Mouse (Mus musculus) heart, embryonic 11.5 days (tissue): ENCODE data around the gene Gna12. TPM values are rescaled to one million over a fixed set of nuclear protein-coding genes. Genes with fewer than 3 reads are reported as not detected.

Experiments used
- ATAC-seq: fragments of 200-750 bp; cut with Nextera tagmentation; replicated peaks from 2 replicates; pipeline ENCODE4 v1.8.0; 2017; ENCODE audit warnings: moderate library complexity; ENCODE audit not compliant: insufficient number of reproducible peaks, low FRiP score, low TSS enrichment
- H3K27ac ChIP-seq: fragments of 300-500 bp; sonication (generic); 2 replicates; pipeline ENCODE4 v1.5.1; 2014; ENCODE audit warnings: mild to moderate bottlenecking, low read depth, low read length
- H3K27me3 ChIP-seq: fragments of 300-500 bp; sonication (generic); 2 replicates; pipeline ENCODE4 v1.6.1; 2014; ENCODE audit warnings: mild to moderate bottlenecking, low read length, mixed read lengths; ENCODE audit not compliant: control insufficient read depth, insufficient read depth
- H3K36me3 ChIP-seq: fragments of 300-500 bp; sonication (generic); 2 replicates; pipeline ENCODE4 v1.6.1; 2014; ENCODE audit warnings: mild to moderate bottlenecking, low read length, moderate library complexity, mixed read lengths; ENCODE audit not compliant: control insufficient read depth, insufficient read depth
- H3K4me1 ChIP-seq: fragments of 300-500 bp; sonication (generic); 2 replicates; pipeline ENCODE4 v1.6.1; 2014; ENCODE audit warnings: low read length; ENCODE audit not compliant: control insufficient read depth, insufficient read depth
- H3K4me2 ChIP-seq: fragments of 300-500 bp; sonication (generic); 2 replicates; pipeline ENCODE4 v1.6.1; 2014; ENCODE audit warnings: mild to moderate bottlenecking, moderate library complexity
- H3K4me3 ChIP-seq: fragments of 300-500 bp; sonication (generic); 2 replicates; pipeline ENCODE4 v1.5.1; 2014; ENCODE audit warnings: low read depth, low read length
- H3K9ac ChIP-seq: fragments of 300-500 bp; sonication (generic); 2 replicates; pipeline ENCODE4 v1.6.1; 2014; ENCODE audit warnings: mild to moderate bottlenecking, low read depth, low read length, moderate library complexity
- H3K9me3 ChIP-seq: fragments of 300-500 bp; sonication (generic); replicated peaks from 2 replicates; pipeline ENCODE4 v1.6.1; 2016; ENCODE audit warnings: low read length; ENCODE audit not compliant: control insufficient read depth
- WGBS: fragments of 180-500 bp; shearing (Covaris S2); extraction: QIAGEN DNeasy Blood & Tissue Kit; methylation state at CpG from one replicate; pipeline ENCODE4 v1.1.7; 2014; ENCODE audit not compliant: insufficient replicate concordance; 5-methylcytosine and 5-hydroxymethylcytosine counted together
- polyA plus RNA-seq: library from polyadenylated mRNA; unstranded; fragments of >200 nt; fragmentation: Nextera tagmentation; extraction: Ambion mirVana; gene quantifications from 2 replicates; pipeline ENCODE4 v1.2.1, GENCODE M21; 2014

Gna12 gene
- polyA plus RNA-seq, 1 experiment from 2014 or later: 33.1 TPM

DNA sequence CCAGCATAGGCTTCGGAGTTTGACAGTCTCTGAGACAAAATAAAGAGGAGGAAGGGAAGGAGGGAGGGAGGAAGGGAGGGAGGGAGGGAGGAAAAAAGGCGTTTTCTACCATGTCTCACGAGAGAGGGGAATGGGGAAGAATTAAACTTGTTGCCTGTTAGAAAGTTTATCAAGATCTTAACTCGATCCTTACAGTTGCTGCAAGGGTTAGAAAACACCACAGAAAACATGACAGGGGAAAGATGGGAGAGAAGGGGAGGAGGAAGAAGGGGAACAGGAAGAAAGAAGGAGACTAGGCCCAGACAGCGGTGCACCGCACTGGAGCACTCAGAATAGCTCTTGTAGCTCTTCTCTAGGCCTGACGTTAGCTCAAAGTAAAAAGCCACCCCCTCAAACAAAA lies 58.1 kb downstream of the Gna12 start:
- no peak overlapping the region for H3K4me3 ChIP-seq
- no peaks in the 10 kb centered on the region for H3K27me3 ChIP-seq
- H3K4me2 ChIP-seq: no peak overlapping the region
- no peaks in the 10 kb centered on the region for H3K9me3 ChIP-seq
- no peak for ATAC-seq
- 48% methylated on average over 7 of the region's 7 CpGs for WGBS
- H3K4me1 ChIP-seq: peaks cover 36% of the 10 kb centered on the region
- no peaks in the 10 kb centered on the region; the same call in 1 of the 2 replicates for H3K36me3 ChIP-seq
- 0 out of 2 replicates have a peak overlapping the region, but pooled peaks have one; percentile 43 for H3K9ac ChIP-seq
- H3K27ac ChIP-seq: peak overlapping the region; percentile 76

GRCm38 (mm10) chr5:140771612-140772011 lies 58.6 kb downstream of the Gna12 start:
- Histone ChIP-seq H3K4me2 (no peak overlapping the region), H3K4me3 (no peak overlapping the region), H3K36me3 (no peaks in the 10 kb centered on the region; the same call in 1 of the 2 replicates), H3K4me1 (peaks cover 38% of the 10 kb centered on the region), H3K9ac (no peak overlapping the region), H3K27me3 (no peaks in the 10 kb centered on the region), H3K27ac (peak overlapping the region; percentile 76), H3K9me3 (no peaks in the 10 kb centered on the region)
- 58% methylated on average over 6 of the region's 6 CpGs for WGBS
- no peak for ATAC-seq

- Histone ChIP-seq H3K9me3 (no peaks in the 10 kb centered on the region), H3K9ac (no peak overlapping the region; the same call in 1 of the 2 replicates), H3K4me2 (no peak overlapping the region), H3K27me3 (no peaks in the 10 kb centered on the region), H3K4me3 (no peak overlapping the region), H3K27ac (peak overlapping the region; percentile 97), H3K36me3 (no peaks in the 10 kb centered on the region; the same call in 1 of the 2 replicates), H3K4me1 (peaks cover 42% of the 10 kb centered on the region)
- WGBS: 55% methylated on average over 5 of the region's 5 CpGs
- no peak for ATAC-seq
Observed at GRCm38 (mm10) chr5:140768333-140768732, 61.9 kb downstream of the Gna12 start.

- peak; percentile 65 for ATAC-seq
- Histone ChIP-seq H3K27ac (peak overlapping the region; percentile 97), H3K27me3 (no peaks in the 10 kb centered on the region), H3K36me3 (no peaks in the 10 kb centered on the region; the same call in 1 of the 2 replicates), H3K4me1 (peaks cover 42% of the 10 kb centered on the region), H3K9ac (peak overlapping the region; percentile 56), H3K4me3 (no peak overlapping the region), H3K9me3 (no peaks in the 10 kb centered on the region), H3K4me2 (peak overlapping the region; percentile 25; the same call in 1 of the 2 replicates)
- 13% methylated on average over 9 of the region's 9 CpGs for WGBS
Observed at GRCm38 (mm10) chr5:140767704-140768141, 62.5 kb downstream of the Gna12 start.

DNA sequence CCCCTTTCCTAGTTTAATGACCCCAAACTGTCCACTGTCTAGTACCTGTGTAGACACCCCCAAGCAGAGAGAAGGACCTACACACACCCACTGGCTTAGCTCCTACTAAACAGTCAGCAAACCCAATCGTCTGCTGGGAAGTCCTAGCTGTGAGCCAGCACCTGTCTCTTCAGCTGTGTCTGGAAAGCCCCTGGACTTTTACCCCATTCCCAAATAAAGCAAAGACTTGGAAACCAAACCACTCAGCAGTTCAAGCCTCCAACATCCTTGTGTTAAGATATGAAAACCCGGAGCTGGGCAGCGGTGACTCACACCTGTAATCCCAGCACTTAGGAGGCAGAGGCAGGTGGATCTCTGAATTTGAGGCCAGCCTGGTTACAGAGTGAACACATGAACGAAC lies 63.7 kb downstream of the Gna12 start:
- Histone ChIP-seq H3K4me3 (no peak overlapping the region), H3K36me3 (no peaks in the 10 kb centered on the region; the same call in 1 of the 2 replicates), H3K4me2 (no peak overlapping the region), H3K9ac (no peak overlapping the region), H3K9me3 (no peaks in the 10 kb centered on the region), H3K27ac (peak overlapping the region; percentile 97; the same call in 1 of the 2 replicates), H3K27me3 (no peaks in the 10 kb centered on the region), H3K4me1 (peaks cover 32% of the 10 kb centered on the region)
- no peak for ATAC-seq
- WGBS: 80% methylated on average over 4 of the region's 4 CpGs

- H3K4me1 ChIP-seq: peaks cover 30% of the 10 kb centered on the region
- H3K27me3 ChIP-seq: no peaks in the 10 kb centered on the region
- peak overlapping the region; percentile 54 for H3K27ac ChIP-seq
- no peak overlapping the region for H3K4me3 ChIP-seq
- H3K36me3 ChIP-seq: peaks cover 10% of the 10 kb centered on the region
- no peak overlapping the region for H3K9ac ChIP-seq
- H3K9me3 ChIP-seq: no peaks in the 10 kb centered on the region
- H3K4me2 ChIP-seq: no peak overlapping the region
- WGBS: 52% methylated on average over 6 of the region's 6 CpGs
- ATAC-seq: no peak
Observed at GRCm38 (mm10) chr5:140764921-140765613, 65.2 kb downstream of the Gna12 start.

GRCm38 (mm10) chr5:140762540-140762939 lies 67.7 kb downstream of the Gna12 start:
- Histone ChIP-seq H3K4me2 (no peak overlapping the region), H3K36me3 (peaks cover 27% of the 10 kb centered on the region), H3K4me3 (no peak overlapping the region), H3K4me1 (peaks cover 12% of the 10 kb centered on the region), H3K9ac (no peak overlapping the region), H3K27ac (no peak overlapping the region), H3K27me3 (no peaks in the 10 kb centered on the region), H3K9me3 (no peaks in the 10 kb centered on the region)
- 81% methylated on average over 4 of the region's 4 CpGs for WGBS
- ATAC-seq: no peak

- H3K9me3 ChIP-seq: no peaks in the 10 kb centered on the region
- H3K4me3 ChIP-seq: no peak overlapping the region
- peaks cover 27% of the 10 kb centered on the region for H3K36me3 ChIP-seq
- no peak overlapping the region for H3K9ac ChIP-seq
- H3K27ac ChIP-seq: no peak overlapping the region
- H3K4me2 ChIP-seq: no peak overlapping the region
- WGBS: 85% methylated on average over 8 of the region's 8 CpGs
- H3K4me1 ChIP-seq: peaks cover 4% of the 10 kb centered on the region
- no peak for ATAC-seq
- no peaks in the 10 kb centered on the region for H3K27me3 ChIP-seq
Observed at GRCm38 (mm10) chr5:140758864-140759263, 71.4 kb downstream of the Gna12 start.

GRCm38 (mm10) chr5:140753223-140753622 lies 77.0 kb downstream of the Gna12 start:
- H3K9ac ChIP-seq: no peak overlapping the region
- no peak overlapping the region for H3K4me2 ChIP-seq
- ATAC-seq: no peak
- H3K27ac ChIP-seq: no peak overlapping the region
- no peaks in the 10 kb centered on the region for H3K36me3 ChIP-seq
- no peaks in the 10 kb centered on the region for H3K27me3 ChIP-seq
- 69% methylated on average over 5 of the region's 5 CpGs for WGBS
- no peaks in the 10 kb centered on the region for H3K9me3 ChIP-seq
- H3K4me1 ChIP-seq: peaks cover 7% of the 10 kb centered on the region
- no peak overlapping the region for H3K4me3 ChIP-seq
